Mouse (Mus musculus) embryonic fibroblast, embryonic 13.5 days (primary cell): ENCODE measurements around the gene Acbd3. TPM values are rescaled to one million over a fixed set of nuclear protein-coding genes. Genes with fewer than 3 reads are reported as not detected.

Experiments
- H3K27ac ChIP-seq: 2 replicates; pipeline ENCODE4 v1.5.1; 2012; ENCODE audit warnings: low read length, control low read depth, inconsistent platforms; ENCODE audit not compliant: insufficient read depth
- H3K4me1 ChIP-seq: 2 replicates; pipeline ENCODE4 v1.6.1; 2011; ENCODE audit warnings: low read length; ENCODE audit not compliant: control insufficient read depth, insufficient read depth
- H3K4me3 ChIP-seq: 2 replicates; pipeline ENCODE4 v1.5.1; 2011; ENCODE audit warnings: mild to moderate bottlenecking, control low read depth, low read length; ENCODE audit not compliant: insufficient read depth
- CTCF ChIP-seq: IDR thresholded peaks from 2 replicates; pipeline ENCODE4 v1.5.1; 2011; ENCODE audit warnings: mild to moderate bottlenecking, control low read depth, low read length, moderate library complexity, borderline replicate concordance; ENCODE audit not compliant: insufficient read depth
- POLR2A ChIP-seq: IDR thresholded peaks from 2 replicates; pipeline ENCODE4 v1.6.1; 2011; ENCODE audit warnings: low read depth, mild to moderate bottlenecking, control low read depth, low read length, moderate library complexity
- polyA plus RNA-seq: library from polyadenylated mRNA; stranded (reverse); fragments of >200 nt; gene quantifications from 2 replicates; pipeline ENCODE4 v1.2.4, GENCODE M21; 2011; ENCODE audit warnings: low read depth; ENCODE audit not compliant: missing spikeins, insufficient read length

Gene Acbd3
- polyA plus RNA-seq, 1 experiment: 66.3 TPM

GRCm38 (mm10) chr1:180768334-180769168, 42.7 kb downstream of the Acbd3 start:
- Histone ChIP-seq H3K4me1 (no peaks in the 10 kb centered on the region), H3K27ac (no peak overlapping the region), H3K4me3 (peak overlapping the region; percentile 36)
- peak; percentile 49 for TF ChIP-seq CTCF
- no peak; the same call in none of the 2 replicates for TF ChIP-seq POLR2A

- Histone ChIP-seq H3K4me1 (no peaks in the 10 kb centered on the region), H3K4me3 (no peak overlapping the region), H3K27ac (no peak overlapping the region)
- TF ChIP-seq CTCF (no peak), POLR2A (no peak)
Measured at GRCm38 (mm10) chr1:180771306-180771705, 45.5 kb downstream of the Acbd3 start.

- Histone ChIP-seq H3K27ac (no peak overlapping the region), H3K4me3 (no peak overlapping the region), H3K4me1 (no peaks in the 10 kb centered on the region)
- no peak for TF ChIP-seq CTCF
- TF ChIP-seq POLR2A: no peak
Measured at GRCm38 (mm10) chr1:180771722-180772121, 45.9 kb downstream of the Acbd3 start.

GRCm38 (mm10) chr1:180772291-180772690, 46.4 kb downstream of the Acbd3 start:
- Histone ChIP-seq H3K4me3 (no peak overlapping the region), H3K4me1 (no peaks in the 10 kb centered on the region), H3K27ac (no peak overlapping the region)
- TF ChIP-seq POLR2A (no peak), CTCF (no peak)

- H3K4me3 ChIP-seq: no peak overlapping the region
- no peak for TF ChIP-seq CTCF
- no peak for TF ChIP-seq POLR2A
- no peak overlapping the region for H3K27ac ChIP-seq
- no peaks in the 10 kb centered on the region for H3K4me1 ChIP-seq
Measured at GRCm38 (mm10) chr1:180774664-180775063, 48.8 kb downstream of the Acbd3 start.

GRCm38 (mm10) chr1:180775317-180775716, 49.5 kb downstream of the Acbd3 start:
- Histone ChIP-seq H3K27ac (no peak overlapping the region), H3K4me1 (no peaks in the 10 kb centered on the region), H3K4me3 (no peak overlapping the region)
- TF ChIP-seq CTCF: no peak
- no peak for TF ChIP-seq POLR2A

- no peak overlapping the region for H3K27ac ChIP-seq
- TF ChIP-seq POLR2A: no peak
- no peak for TF ChIP-seq CTCF
Measured at GRCm38 (mm10) chr1:180775849-180776493, 50.1 kb downstream of the Acbd3 start.

GRCm38 (mm10) chr1:180776494-180776893, 50.7 kb downstream of the Acbd3 start:
- TF ChIP-seq CTCF (no peak), POLR2A (no peak)
- no peak overlapping the region for H3K27ac ChIP-seq
- no peak overlapping the region for H3K4me3 ChIP-seq
- no peaks in the 10 kb centered on the region for H3K4me1 ChIP-seq

More at GRCm38 (mm10) chr1:180775849-180776493, 50.1 kb downstream of the Acbd3 start:
- no peak overlapping the region for H3K4me3 ChIP-seq
- no peaks in the 10 kb centered on the region for H3K4me1 ChIP-seq

- H3K4me3 ChIP-seq: peak overlapping the region; percentile 14; the same call in 1 of the 2 replicates
- peak; percentile 32; the same call in 1 of the 2 replicates for TF ChIP-seq POLR2A
- TF ChIP-seq CTCF: no peak
- H3K4me1 ChIP-seq: no peaks in the 10 kb centered on the region
- peak overlapping the region; percentile 5 for H3K27ac ChIP-seq
Measured at GRCm38 (mm10) chr1:180777289-180777659, 51.4 kb downstream of the Acbd3 start.
